Mouse (Mus musculus) limb, embryonic 14.5 days (tissue): Measurements from ENCODE around the gene Dand5. TPM values are rescaled to one million over a fixed set of nuclear protein-coding genes. Genes with fewer than 3 reads are reported as not detected.

Source experiments
- ATAC-seq: fragments of 200-750 bp; cut with Nextera tagmentation; 2 replicates; pipeline ENCODE4 v1.8.0; 2017; ENCODE audit warnings: low read depth, moderate number of reproducible peaks, moderate TSS enrichment; ENCODE audit not compliant: low FRiP score
- DNase-seq: peaks from one replicate; pipeline ENCODE4 v3.0.0-alpha.2; 2015; ENCODE audit warnings: low spot score
- H3K27ac ChIP-seq: fragments of 300-500 bp; sonication (generic); replicated peaks from 2 replicates; pipeline ENCODE4 v1.5.1; 2014; ENCODE audit warnings: low read depth, mild to moderate bottlenecking, low read length, moderate library complexity, mixed read lengths
- H3K27me3 ChIP-seq: fragments of 300-500 bp; sonication (generic); 2 replicates; pipeline ENCODE4 v1.6.1; 2014; ENCODE audit warnings: low read length, mixed read lengths; ENCODE audit not compliant: control insufficient read depth, insufficient read depth
- H3K36me3 ChIP-seq: fragments of 300-500 bp; sonication (generic); 2 replicates; pipeline ENCODE4 v1.6.1; 2014; ENCODE audit warnings: mild to moderate bottlenecking, low read length, moderate library complexity, mixed read lengths; ENCODE audit not compliant: control insufficient read depth, insufficient read depth
- H3K4me1 ChIP-seq: fragments of 300-500 bp; sonication (generic); 2 replicates; pipeline ENCODE4 v1.6.1; 2014; ENCODE audit warnings: antibody characterized with exemption, low read length, mixed read lengths; ENCODE audit not compliant: control insufficient read depth, insufficient read depth
- H3K4me2 ChIP-seq: fragments of 300-500 bp; sonication (generic); replicated peaks from 2 replicates; pipeline ENCODE4 v1.6.1; 2014; ENCODE audit warnings: low read depth, mild to moderate bottlenecking, low read length, moderate library complexity; ENCODE audit not compliant: severe bottlenecking
- H3K4me3 ChIP-seq: fragments of 300-500 bp; sonication (generic); replicated peaks from 2 replicates; pipeline ENCODE4 v1.5.1; 2014; ENCODE audit warnings: low read length
- H3K9ac ChIP-seq: fragments of 300-500 bp; sonication (generic); 2 replicates; pipeline ENCODE4 v1.6.1; 2014; ENCODE audit warnings: mild to moderate bottlenecking, low read depth, low read length, moderate library complexity; ENCODE audit not compliant: severe bottlenecking
- H3K9me3 ChIP-seq: fragments of 300-500 bp; sonication (generic); 2 replicates; pipeline ENCODE4 v1.6.1; 2016; ENCODE audit warnings: low read length; ENCODE audit not compliant: control insufficient read depth
- POLR2A ChIP-seq: fragments of 200-500 bp; IDR thresholded peaks from 2 replicates; pipeline ENCODE4 v1.8.0; 2012; ENCODE audit warnings: inconsistent platforms, mild to moderate bottlenecking, moderate library complexity, borderline replicate concordance; ENCODE audit not compliant: insufficient read depth, insufficient read length; ENCODE audit errors: extremely low read depth
- WGBS: fragments of 180-500 bp; shearing (Covaris S2); extraction: QIAGEN DNeasy Blood & Tissue Kit; methylation state at CpG from one replicate; pipeline ENCODE4 v1.1.7; 2014; 5-methylcytosine and 5-hydroxymethylcytosine counted together
- polyA plus RNA-seq, 2 experiments: library from polyadenylated mRNA; depleted of rRNA in 1 of 2; stranded (reverse) in 1 of 2; unstranded in 1 of 2; fragments of >200 nt; fragmentation: Nextera tagmentation in 1 of 2; extraction: Ambion mirVana in 1 of 2; gene quantifications; 2 replicates each; pipeline versions ENCODE4 v1.2.1 to v1.2.3; 2012 to 2014

Dand5 gene
- polyA plus RNA-seq, 2 experiments, result 5.9 to 6.9 TPM

- H3K4me3 ChIP-seq, result no peak overlapping the region
- no peaks in the 10 kb centered on the region for H3K27me3 ChIP-seq
- DNase-seq (no peak), ATAC-seq (no peak)
- peaks cover 74% of the 10 kb centered on the region for H3K36me3 ChIP-seq
- no peak overlapping the region for H3K4me2 ChIP-seq
- no peaks in the 10 kb centered on the region for H3K9me3 ChIP-seq
- WGBS, result 72% methylated on average over 1 of the region's 1 CpGs
- no peak overlapping the region for H3K27ac ChIP-seq
- H3K4me1 ChIP-seq, result peaks cover 24% of the 10 kb centered on the region; the same call in 1 of the 2 replicates
- no peak overlapping the region for H3K9ac ChIP-seq
- no peak for TF ChIP-seq POLR2A
These were observed 18.9 kb upstream of the Dand5 start for GRCm38 (mm10) chr8:84841514-84841913.

DNA sequence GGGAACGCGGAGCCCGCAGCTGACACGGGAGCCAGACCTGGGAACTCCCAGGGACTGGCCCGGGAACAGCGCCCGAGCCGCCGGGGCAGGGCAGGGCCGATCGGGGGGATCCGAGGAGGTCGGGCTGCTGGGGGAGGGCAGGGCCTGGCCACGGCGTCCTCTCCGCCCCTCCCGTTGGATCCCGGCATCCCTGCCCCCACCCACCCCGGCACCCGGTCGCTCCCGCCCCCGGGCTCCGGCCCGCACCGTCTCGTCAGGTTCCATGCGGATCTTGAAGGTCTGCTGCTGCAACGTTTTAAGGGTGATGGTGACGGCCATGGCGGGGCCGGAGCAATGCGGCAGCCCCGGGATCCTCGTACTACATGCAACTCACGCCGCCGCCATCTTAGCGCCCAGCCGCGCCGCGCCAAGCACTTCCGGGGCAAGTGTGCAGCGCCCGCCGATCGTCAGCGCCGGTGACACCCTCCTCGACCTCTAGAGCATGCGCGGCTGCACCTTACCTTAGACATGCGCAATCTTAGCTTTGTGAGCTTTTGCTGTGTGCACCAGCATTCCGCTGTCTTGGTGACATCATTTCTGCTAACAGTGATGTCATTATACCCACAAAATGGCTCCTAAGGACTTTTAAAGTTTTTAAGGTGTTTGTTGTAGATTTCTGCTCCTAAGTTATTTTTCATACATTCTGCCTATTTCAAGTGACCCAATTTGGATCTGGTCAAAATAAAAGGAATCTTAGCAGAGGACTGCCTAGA lies 17.8 kb upstream of the Dand5 start, which contains the start of gene Rad23a:
Gene Rad23a (minus strand): TSS at position 418 of the 752 bp plus-strand sequence.
- 0% methylated on average over 37 of the region's 55 CpGs for WGBS
- ATAC-seq (peak; percentile 92), DNase-seq (peak; percentile 95)
- Histone ChIP-seq H3K27me3 (no peaks in the 10 kb centered on the region), H3K4me3 (peak within 1 kb of the TSS; percentile 83), H3K9me3 (no peaks in the 10 kb centered on the region), H3K36me3 (peaks cover 81% of the 10 kb centered on the region), H3K9ac (peak within 1 kb of the TSS; percentile 86), H3K4me2 (peak within 1 kb of the TSS; percentile 59), H3K27ac (peak within 1 kb of the TSS; percentile 83), H3K4me1 (peaks cover 24% of the 10 kb centered on the region; the same call in 1 of the 2 replicates)
- TF ChIP-seq POLR2A, result peak; percentile 87; the same call in 1 of the 2 replicates

GRCm38 (mm10) chr8:84839875-84840247 lies 17.2 kb upstream of the Dand5 start:
- no peak for DNase-seq
- peak overlapping the region; percentile 59 for H3K4me2 ChIP-seq
- 4% methylated on average over 7 of the region's 7 CpGs for WGBS
- peaks cover 18% of the 10 kb centered on the region; the same call in 1 of the 2 replicates for H3K4me1 ChIP-seq
- H3K27me3 ChIP-seq, result no peaks in the 10 kb centered on the region
- H3K36me3 ChIP-seq, result peaks cover 80% of the 10 kb centered on the region
- peak overlapping the region; percentile 83 for H3K27ac ChIP-seq
- TF ChIP-seq POLR2A, result no peak
- peak overlapping the region; percentile 86 for H3K9ac ChIP-seq
- H3K9me3 ChIP-seq, result no peaks in the 10 kb centered on the region
- ATAC-seq, result no peak
- peak overlapping the region; percentile 83 for H3K4me3 ChIP-seq

DNA sequence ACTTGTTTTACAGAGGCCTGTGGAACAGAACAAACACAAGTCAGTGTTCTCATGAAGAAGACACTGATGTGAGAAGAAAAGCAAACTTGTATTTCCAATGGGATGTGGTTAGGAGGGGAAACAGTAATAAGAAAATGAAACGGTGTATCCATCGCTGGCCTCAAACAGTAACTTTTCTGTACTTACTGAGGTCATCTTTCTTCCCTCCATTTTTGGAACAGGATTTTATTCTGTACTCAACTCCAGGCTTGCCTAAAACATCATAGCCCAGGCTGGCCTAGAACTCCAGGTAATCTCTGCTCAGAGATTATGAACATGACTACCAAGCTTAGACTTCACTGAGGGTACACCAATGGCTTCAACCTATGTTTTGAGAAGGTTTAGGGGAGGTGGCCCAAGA lies 16.8 kb upstream of the Dand5 start:
- DNase-seq (no peak), ATAC-seq (no peak)
- Histone ChIP-seq H3K27ac (0 out of 2 replicates have a peak overlapping the region, but pooled peaks have one; percentile 83), H3K4me2 (peak overlapping the region; percentile 59), H3K9me3 (no peaks in the 10 kb centered on the region), H3K9ac (peak overlapping the region; percentile 86), H3K27me3 (no peaks in the 10 kb centered on the region), H3K4me3 (peak overlapping the region; percentile 83), H3K4me1 (peaks cover 14% of the 10 kb centered on the region; the same call in 1 of the 2 replicates), H3K36me3 (peaks cover 80% of the 10 kb centered on the region)
- 93% methylated on average over 2 of the region's 2 CpGs for WGBS
- no peak for TF ChIP-seq POLR2A

DNA sequence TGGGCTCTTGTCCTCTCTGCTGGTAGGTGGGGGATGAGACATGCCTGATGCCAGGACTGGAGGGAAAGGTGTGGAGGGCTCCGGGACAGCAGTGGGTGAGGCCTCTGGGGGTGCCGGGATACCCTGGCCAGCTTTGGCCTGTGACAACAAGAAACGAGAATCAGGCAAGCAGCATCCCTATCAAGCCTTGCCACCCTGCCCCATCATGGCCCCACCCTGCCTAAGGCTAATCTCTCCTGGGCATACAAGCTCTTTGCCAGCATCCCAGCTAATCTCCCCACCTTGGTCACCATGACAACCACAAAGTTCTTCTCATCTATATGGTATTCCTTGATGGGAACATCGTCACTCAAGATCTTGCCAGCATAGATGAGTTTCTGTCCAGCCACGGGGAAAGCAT lies 15.9 kb upstream of the Dand5 start:
- Histone ChIP-seq H3K9ac (no peak overlapping the region), H3K36me3 (peaks cover 80% of the 10 kb centered on the region), H3K27ac (no peak overlapping the region), H3K4me3 (no peak overlapping the region), H3K4me2 (no peak overlapping the region), H3K4me1 (peaks cover 11% of the 10 kb centered on the region; the same call in 1 of the 2 replicates), H3K27me3 (no peaks in the 10 kb centered on the region), H3K9me3 (no peaks in the 10 kb centered on the region)
- no peak for ATAC-seq
- 90% methylated on average over 5 of the region's 5 CpGs for WGBS
- no peak for TF ChIP-seq POLR2A
- DNase-seq, result no peak
